Mouse (Mus musculus): ENCODE results near the gene Flnc. TPM values are rescaled to one million over a fixed set of nuclear protein-coding genes. Genes with fewer than 3 reads are reported as not detected.

Flnc gene
- polyA plus RNA-seq, 1 experiment from 2014 or later, result 39.7 TPM

- WGBS, result 87% methylated on average over 8 of the region's 8 CpGs
- Histone ChIP-seq H3K9me3 (ENCODE audit: control insufficient read depth, low read length) (no peaks in the 10 kb centered on the region), H3K36me3 (ENCODE audit: control insufficient read depth, insufficient read depth, low read length) (no peaks in the 10 kb centered on the region), H3K4me1 (ENCODE audit: control insufficient read depth, insufficient read depth, low read length) (no peaks in the 10 kb centered on the region), H3K4me2 (ENCODE audit: low read depth, low read length) (no peak overlapping the region), H3K27ac (replicated peaks; ENCODE audit: low read depth, low read length) (no peak overlapping the region), H3K9ac (ENCODE audit: low read depth, low read length) (no peak overlapping the region), H3K4me3 (ENCODE audit: low read depth, low read length) (no peak overlapping the region), H3K27me3 (replicated peaks; ENCODE audit: control insufficient read depth, insufficient read depth, low read length) (no peaks in the 10 kb centered on the region)
- DNase-seq (ENCODE audit: low spot score) (no peak), ATAC-seq (ENCODE audit: low read depth) (no peak)
These were observed 7.9 kb upstream of the Flnc start for GRCm38 (mm10) chr6:29425118-29425517.

GRCm38 (mm10) chr6:29426331-29426730 is 6.7 kb upstream of the Flnc start:
- no peak for DNase-seq (ENCODE audit: low spot score)
- H3K4me2 ChIP-seq (ENCODE audit: low read depth, low read length), result no peak overlapping the region
- whole genome bisulfite sequencing, result 69% methylated on average over 6 of the region's 6 CpGs
- H3K9me3 ChIP-seq (ENCODE audit: control insufficient read depth, low read length), result no peaks in the 10 kb centered on the region
- H3K27ac ChIP-seq (replicated peaks; ENCODE audit: low read depth, low read length), result no peak overlapping the region
- no peak overlapping the region for H3K9ac ChIP-seq (ENCODE audit: low read depth, low read length)
- H3K4me1 ChIP-seq (ENCODE audit: control insufficient read depth, insufficient read depth, low read length), result 0 out of 2 replicates have a peak, but pooled peaks cover under 1% of the 10 kb centered on the region
- no peaks in the 10 kb centered on the region for H3K36me3 ChIP-seq (ENCODE audit: control insufficient read depth, insufficient read depth, low read length)
- no peaks in the 10 kb centered on the region for H3K27me3 ChIP-seq (replicated peaks; ENCODE audit: control insufficient read depth, insufficient read depth, low read length)
- ATAC-seq (ENCODE audit: low read depth), result no peak
- no peak overlapping the region for H3K4me3 ChIP-seq (ENCODE audit: low read depth, low read length)

- 57% methylated on average over 4 of the region's 4 CpGs for WGBS
- Histone ChIP-seq H3K4me1 (ENCODE audit: control insufficient read depth, insufficient read depth, low read length) (peaks cover 15% of the 10 kb centered on the region; the same call in 1 of the 2 replicates), H3K4me3 (ENCODE audit: low read depth, low read length) (no peak overlapping the region), H3K9ac (ENCODE audit: low read depth, low read length) (no peak overlapping the region), H3K27ac (replicated peaks; ENCODE audit: low read depth, low read length) (no peak overlapping the region), H3K27me3 (replicated peaks; ENCODE audit: control insufficient read depth, insufficient read depth, low read length) (peaks cover 4% of the 10 kb centered on the region; the same call in 1 of the 2 replicates), H3K36me3 (ENCODE audit: control insufficient read depth, insufficient read depth, low read length) (no peaks in the 10 kb centered on the region), H3K4me2 (ENCODE audit: low read depth, low read length) (no peak overlapping the region), H3K9me3 (ENCODE audit: control insufficient read depth, low read length) (no peaks in the 10 kb centered on the region)
- no peak for DNase-seq (ENCODE audit: low spot score)
- ATAC-seq (ENCODE audit: low read depth), result no peak
These were observed 4.9 kb upstream of the Flnc start for GRCm38 (mm10) chr6:29428171-29428570.

- no peaks in the 10 kb centered on the region for H3K9me3 ChIP-seq (ENCODE audit: control insufficient read depth, low read length)
- DNase-seq (ENCODE audit: low spot score) (peak; percentile 30), ATAC-seq (ENCODE audit: low read depth) (no peak)
- no peak overlapping the region for H3K9ac ChIP-seq (ENCODE audit: low read depth, low read length)
- peaks cover 14% of the 10 kb centered on the region for H3K27me3 ChIP-seq (replicated peaks; ENCODE audit: control insufficient read depth, insufficient read depth, low read length)
- no peak overlapping the region for H3K4me3 ChIP-seq (ENCODE audit: low read depth, low read length)
- no peak overlapping the region for H3K4me2 ChIP-seq (ENCODE audit: low read depth, low read length)
- H3K27ac ChIP-seq (replicated peaks; ENCODE audit: low read depth, low read length), result 0 out of 2 replicates have a peak overlapping the region, but pooled peaks have one; percentile 8
- WGBS, result 45% methylated on average over 15 of the region's 15 CpGs
- H3K4me1 ChIP-seq (ENCODE audit: control insufficient read depth, insufficient read depth, low read length), result peaks cover 26% of the 10 kb centered on the region
- H3K36me3 ChIP-seq (ENCODE audit: control insufficient read depth, insufficient read depth, low read length), result no peaks in the 10 kb centered on the region
These were observed 2.2 kb upstream of the Flnc start for GRCm38 (mm10) chr6:29430681-29431420.

GRCm38 (mm10) chr6:29431473-29431872 is 1.6 kb upstream of the Flnc start:
- Histone ChIP-seq H3K36me3 (ENCODE audit: control insufficient read depth, insufficient read depth, low read length) (no peaks in the 10 kb centered on the region), H3K27ac (replicated peaks; ENCODE audit: low read depth, low read length) (0 out of 2 replicates have a peak overlapping the region, but pooled peaks have one; percentile 8), H3K4me1 (ENCODE audit: control insufficient read depth, insufficient read depth, low read length) (peaks cover 31% of the 10 kb centered on the region), H3K4me3 (ENCODE audit: low read depth, low read length) (no peak overlapping the region), H3K9ac (ENCODE audit: low read depth, low read length) (no peak overlapping the region), H3K4me2 (ENCODE audit: low read depth, low read length) (no peak overlapping the region), H3K27me3 (replicated peaks; ENCODE audit: control insufficient read depth, insufficient read depth, low read length) (peaks cover 14% of the 10 kb centered on the region), H3K9me3 (ENCODE audit: control insufficient read depth, low read length) (no peaks in the 10 kb centered on the region)
- WGBS, result 9% methylated on average over 5 of the region's 5 CpGs
- ATAC-seq (ENCODE audit: low read depth), result no peak
- peak; percentile 38 for DNase-seq (ENCODE audit: low spot score)

- no peaks in the 10 kb centered on the region for H3K9me3 ChIP-seq (ENCODE audit: control insufficient read depth, low read length)
- DNase-seq (ENCODE audit: low spot score), result no peak
- H3K27me3 ChIP-seq (replicated peaks; ENCODE audit: control insufficient read depth, insufficient read depth, low read length), result peaks cover 14% of the 10 kb centered on the region
- no peak for ATAC-seq (ENCODE audit: low read depth)
- no peak overlapping the region for H3K27ac ChIP-seq (replicated peaks; ENCODE audit: low read depth, low read length)
- no peak overlapping the region for H3K9ac ChIP-seq (ENCODE audit: low read depth, low read length)
- no peak overlapping the region for H3K4me3 ChIP-seq (ENCODE audit: low read depth, low read length)
- peaks cover 34% of the 10 kb centered on the region for H3K4me1 ChIP-seq (ENCODE audit: control insufficient read depth, insufficient read depth, low read length)
- H3K4me2 ChIP-seq (ENCODE audit: low read depth, low read length), result no peak overlapping the region
- no peaks in the 10 kb centered on the region for H3K36me3 ChIP-seq (ENCODE audit: control insufficient read depth, insufficient read depth, low read length)
- 45% methylated on average over 3 of the region's 3 CpGs for WGBS
These were observed 900 bp upstream of the Flnc start for GRCm38 (mm10) chr6:29432156-29432555.

GRCm38 (mm10) chr6:29432676-29433037 is 399 bp upstream of the Flnc start:
- no peak for ATAC-seq (ENCODE audit: low read depth)

GRCm38 (mm10) chr6:29433804-29434795 is 1.0 kb downstream of the Flnc start:
- ATAC-seq (ENCODE audit: low read depth) (no peak), DNase-seq (ENCODE audit: low spot score) (peak; percentile 46)
- Histone ChIP-seq H3K4me3 (ENCODE audit: low read depth, low read length) (peak overlapping the region; percentile 71), H3K9ac (ENCODE audit: low read depth, low read length) (peak overlapping the region; percentile 83), H3K4me2 (ENCODE audit: low read depth, low read length) (peak overlapping the region; percentile 84), H3K4me1 (ENCODE audit: control insufficient read depth, insufficient read depth, low read length) (peaks cover 34% of the 10 kb centered on the region), H3K27me3 (replicated peaks; ENCODE audit: control insufficient read depth, insufficient read depth, low read length) (peaks cover 14% of the 10 kb centered on the region), H3K9me3 (ENCODE audit: control insufficient read depth, low read length) (no peaks in the 10 kb centered on the region), H3K36me3 (ENCODE audit: control insufficient read depth, insufficient read depth, low read length) (peaks cover 11% of the 10 kb centered on the region), H3K27ac (replicated peaks; ENCODE audit: low read depth, low read length) (peak overlapping the region; percentile 91)
- WGBS, result 5% methylated on average over 25 of the region's 27 CpGs

More at GRCm38 (mm10) chr6:29432676-29433037, 399 bp upstream of the Flnc start:
- Histone ChIP-seq H3K27ac (replicated peaks; ENCODE audit: low read depth, low read length) (no peak overlapping the region; the same call in 1 of the 2 replicates), H3K9me3 (ENCODE audit: control insufficient read depth, low read length) (no peaks in the 10 kb centered on the region), H3K4me3 (ENCODE audit: low read depth, low read length) (peak overlapping the region; percentile 71), H3K27me3 (replicated peaks; ENCODE audit: control insufficient read depth, insufficient read depth, low read length) (peaks cover 14% of the 10 kb centered on the region), H3K4me2 (ENCODE audit: low read depth, low read length) (peak overlapping the region; percentile 84), H3K36me3 (ENCODE audit: control insufficient read depth, insufficient read depth, low read length) (no peaks in the 10 kb centered on the region), H3K4me1 (ENCODE audit: control insufficient read depth, insufficient read depth, low read length) (peaks cover 34% of the 10 kb centered on the region), H3K9ac (ENCODE audit: low read depth, low read length) (peak overlapping the region; percentile 83)
- peak; percentile 9 for DNase-seq (ENCODE audit: low spot score)
